Mouse (Mus musculus) liver, postnatal 0 days (tissue): ENCODE data around the gene Pgpep1l.

Experiments used
- CTCF ChIP-seq: sonication (generic); IDR thresholded peaks from 2 replicates; pipeline ENCODE4 v1.5.1; 2016; ENCODE audit warnings: antibody characterized with exemption, low read depth
- EP300 ChIP-seq: IDR thresholded peaks from 2 replicates; pipeline ENCODE4 v1.6.1; 2016; ENCODE audit warnings: antibody characterized with exemption, low read depth, mild to moderate bottlenecking

- no peak for TF ChIP-seq CTCF
- TF ChIP-seq EP300 = no peak
Measured at GRCm38 (mm10) chr7:68277054-68277896, 13.2 kb upstream of the Pgpep1l start.
